Mouse (Mus musculus) c-Kit-positive CD71-negative TER-119-negative erythroid progenitor cells, embryonic 14.5 days (primary cell): ENCODE results near the gene Gipc2.

Experiments used
- DNase-seq: peaks from one replicate; pipeline ENCODE4 v3.0.0-alpha.2; 2013; ENCODE audit warnings: low read depth

Gipc2 gene

GRCm38 (mm10) chr3:152190679-152191477 is 24.8 kb upstream of the Gipc2 start:
- DNase-seq, result no peak

- no peak for DNase-seq
These were observed 23.3 kb upstream of the Gipc2 start for GRCm38 (mm10) chr3:152189306-152189705.

DNA sequence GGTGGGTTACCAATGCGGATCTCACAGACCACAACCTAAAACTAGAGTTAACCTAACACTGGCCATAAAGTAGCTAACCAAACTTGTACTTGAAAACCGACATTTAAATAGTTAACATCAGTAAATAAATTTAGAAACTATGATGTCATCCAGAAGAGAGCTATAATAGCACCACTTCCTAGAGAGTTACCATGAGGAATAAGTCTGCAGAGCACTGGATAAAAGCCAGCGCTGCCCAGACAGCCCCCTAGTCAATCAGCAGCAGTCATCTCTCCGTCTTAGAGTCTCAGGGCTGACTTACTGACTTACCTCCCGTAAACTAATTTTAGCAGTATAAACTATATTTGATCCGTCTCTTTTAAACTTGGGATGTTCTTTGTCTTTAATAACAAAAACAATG is 20.1 kb upstream of the Gipc2 start:
- DNase-seq, result no peak

- no peak for DNase-seq
These were observed 17.5 kb upstream of the Gipc2 start for GRCm38 (mm10) chr3:152183522-152183921.

- no peak for DNase-seq
These were observed 14.6 kb upstream of the Gipc2 start for GRCm38 (mm10) chr3:152180624-152181023.

DNA sequence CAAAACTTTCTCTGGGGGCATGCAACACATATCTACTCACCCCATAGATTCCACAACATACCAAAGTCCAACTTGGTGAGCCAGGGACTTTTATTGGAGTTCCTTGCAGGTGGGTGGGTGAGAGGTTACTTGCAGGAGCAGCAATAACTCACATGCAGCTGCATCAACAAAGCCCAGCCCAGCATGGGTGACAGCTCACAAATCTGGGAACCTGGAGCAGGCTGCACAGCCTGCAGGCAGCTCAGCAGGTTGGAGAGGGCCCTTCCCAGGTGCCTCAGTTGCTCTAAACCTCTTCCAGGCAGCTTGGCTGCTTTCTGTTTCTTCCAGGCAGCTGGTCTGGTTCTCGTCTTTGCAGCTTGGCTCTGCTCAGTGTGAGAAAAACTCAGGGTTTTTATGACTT is 13.3 kb upstream of the Gipc2 start:
- no peak for DNase-seq

GRCm38 (mm10) chr3:152178816-152179215 is 12.8 kb upstream of the Gipc2 start:
- DNase-seq, result no peak

- no peak for DNase-seq
These were observed 6.4 kb upstream of the Gipc2 start for GRCm38 (mm10) chr3:152172322-152172935.

DNA sequence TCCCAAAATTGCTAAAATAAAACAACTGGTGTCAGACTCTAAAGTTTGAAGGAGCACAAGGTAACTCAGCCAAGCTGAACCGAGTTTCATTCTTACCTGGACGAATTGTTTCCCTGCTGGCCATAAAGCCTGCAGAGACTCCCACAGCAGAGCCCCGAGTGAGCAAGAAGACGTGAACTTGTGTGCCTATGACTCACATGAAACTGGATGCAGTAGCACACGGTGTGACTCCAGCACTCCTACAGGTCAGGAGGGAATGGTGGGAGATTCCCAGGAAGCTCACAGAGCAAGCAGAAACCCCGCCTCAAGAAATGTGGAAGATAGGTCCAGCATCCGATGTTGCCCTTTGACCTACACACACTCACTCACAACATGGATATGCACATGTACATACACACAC is 5.8 kb upstream of the Gipc2 start:
- no peak for DNase-seq

DNA sequence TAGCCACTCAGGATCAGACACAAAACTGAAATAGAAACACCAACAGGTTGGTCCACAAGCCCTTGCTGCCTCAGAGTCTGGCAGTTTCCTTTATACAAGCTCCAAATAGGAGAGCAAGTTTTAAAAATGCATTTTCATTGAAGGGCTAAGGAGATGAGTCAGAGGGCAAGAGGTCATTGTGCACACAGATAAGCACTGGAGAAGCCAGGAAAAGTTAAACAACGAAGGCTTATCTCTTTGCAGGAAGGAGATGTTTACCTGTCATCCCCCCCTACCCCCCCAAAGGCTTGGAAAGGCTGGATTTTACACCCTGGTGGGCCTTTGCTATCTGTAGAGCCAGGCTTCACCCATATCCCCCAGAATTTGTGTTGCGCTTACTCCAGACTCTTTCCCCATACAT is 5.2 kb upstream of the Gipc2 start:
- DNase-seq, result no peak

DNA sequence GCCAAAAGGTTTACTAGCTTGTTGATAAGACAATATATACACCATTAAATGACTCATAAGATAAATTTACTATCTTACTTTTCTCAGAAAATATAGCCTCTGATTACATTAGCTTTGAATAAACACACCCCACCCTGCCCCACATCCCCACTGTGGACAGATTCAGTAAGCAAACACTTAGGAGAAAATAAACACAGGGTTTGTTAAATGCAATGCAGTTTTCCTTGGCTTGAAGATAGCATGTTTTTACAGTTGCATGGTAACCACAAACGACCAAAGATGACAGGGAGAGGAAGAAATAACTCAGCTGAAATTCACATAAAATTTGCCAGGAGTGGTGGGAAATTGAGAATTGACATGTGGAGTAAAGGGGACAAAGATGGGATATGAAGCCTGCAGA is 4.4 kb upstream of the Gipc2 start:
- no peak for DNase-seq

GRCm38 (mm10) chr3:152168007-152168406 is 2.0 kb upstream of the Gipc2 start:
- no peak for DNase-seq

DNA sequence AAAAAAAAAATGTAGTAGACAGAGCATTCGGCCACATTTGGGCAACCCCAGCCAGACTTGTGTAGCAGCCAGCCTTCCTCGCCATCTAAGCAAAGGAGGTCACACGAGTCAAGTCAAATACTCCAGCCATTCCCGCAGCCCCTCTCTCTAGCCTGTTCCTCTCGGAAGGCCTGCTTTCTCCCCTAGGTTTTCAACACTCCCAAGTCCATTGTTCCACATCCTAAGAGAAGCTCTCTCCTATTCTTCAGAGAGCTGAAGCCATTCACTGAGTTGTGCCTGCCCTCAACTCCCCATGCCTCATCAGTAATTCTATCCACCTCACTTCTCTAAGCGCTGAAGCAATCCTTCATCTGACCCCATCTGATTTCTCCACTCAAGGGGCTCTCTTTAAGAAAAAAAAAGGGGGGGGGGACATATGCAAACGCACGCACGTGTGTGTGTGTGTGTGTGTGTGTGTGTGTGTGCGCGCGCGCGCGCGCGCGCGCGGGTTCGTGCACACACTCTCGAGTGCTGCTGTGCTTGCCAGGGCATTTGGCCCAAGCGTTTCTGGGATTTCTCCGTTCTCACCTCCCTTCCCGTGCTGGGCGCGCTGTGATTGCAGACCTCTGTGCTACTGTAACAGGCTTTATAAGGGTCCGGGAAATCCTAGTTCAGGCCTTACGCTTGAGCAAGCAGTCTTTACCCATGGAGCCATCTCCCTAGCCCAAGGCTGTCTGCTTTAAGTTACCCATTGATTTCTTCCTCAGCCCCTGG is 845 bp upstream of the Gipc2 start:
- no peak for DNase-seq

DNA sequence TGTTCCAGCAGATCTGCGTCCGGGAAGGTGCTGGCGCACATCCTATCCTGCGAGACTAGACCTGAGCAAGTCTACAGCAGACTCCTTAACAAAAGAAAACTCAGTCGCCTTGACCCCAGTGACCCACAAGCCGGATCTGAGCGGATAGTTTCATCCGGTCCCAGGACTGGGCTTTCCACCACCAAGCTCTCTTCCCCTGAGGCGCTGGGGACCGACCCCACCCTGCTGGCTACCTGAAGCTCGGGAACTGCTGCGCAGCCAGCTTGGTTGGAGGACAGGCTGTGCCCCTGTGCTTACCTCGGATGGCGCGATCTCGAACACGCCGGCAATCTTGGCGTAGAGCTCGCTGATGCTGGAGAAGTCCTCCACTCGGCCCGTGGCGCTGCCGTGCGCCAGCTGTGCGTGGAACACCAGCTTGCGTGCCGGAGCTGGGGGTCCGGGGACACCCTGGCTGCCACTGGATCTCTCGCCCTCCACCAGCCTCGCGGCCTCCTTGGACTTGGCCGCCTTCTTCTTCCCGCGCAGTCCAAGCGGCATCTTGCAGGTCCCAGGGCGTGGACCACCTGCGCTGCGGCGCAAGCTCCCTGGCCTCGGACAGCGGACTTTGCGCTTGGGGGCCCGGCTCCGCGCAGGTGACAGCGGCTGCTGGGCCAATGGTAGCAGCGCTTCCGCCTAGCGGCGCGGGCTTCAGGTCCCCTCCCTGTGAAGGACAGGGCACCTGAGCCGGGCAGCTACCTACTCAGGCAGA is 505 bp downstream of the Gipc2 start:
- DNase-seq, result no peak

GRCm38 (mm10) chr3:152165014-152165350 is 1.0 kb downstream of the Gipc2 start:
- no peak for DNase-seq

DNA sequence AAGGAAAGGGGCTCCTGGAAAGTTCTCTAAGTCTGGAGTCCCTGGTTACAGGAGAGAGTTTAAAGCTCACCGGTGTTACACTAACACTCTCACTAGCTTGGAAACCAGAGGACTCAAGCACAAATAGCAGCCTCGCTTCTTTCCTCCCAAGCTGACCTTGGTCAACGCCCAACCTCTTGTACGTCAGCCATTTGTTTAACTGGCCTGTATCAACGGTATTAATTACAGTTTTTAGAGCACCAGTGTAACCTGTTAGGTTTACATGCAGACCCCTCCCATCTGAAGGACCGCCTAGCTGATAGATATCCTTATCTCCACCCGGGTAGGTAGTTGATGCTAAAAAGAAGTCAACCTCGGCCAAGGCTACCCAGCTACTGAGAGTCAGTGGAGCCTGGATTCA is 2.7 kb downstream of the Gipc2 start:
- DNase-seq, result no peak

- DNase-seq, result no peak
These were observed 5.4 kb downstream of the Gipc2 start for GRCm38 (mm10) chr3:152160607-152161006.

DNA sequence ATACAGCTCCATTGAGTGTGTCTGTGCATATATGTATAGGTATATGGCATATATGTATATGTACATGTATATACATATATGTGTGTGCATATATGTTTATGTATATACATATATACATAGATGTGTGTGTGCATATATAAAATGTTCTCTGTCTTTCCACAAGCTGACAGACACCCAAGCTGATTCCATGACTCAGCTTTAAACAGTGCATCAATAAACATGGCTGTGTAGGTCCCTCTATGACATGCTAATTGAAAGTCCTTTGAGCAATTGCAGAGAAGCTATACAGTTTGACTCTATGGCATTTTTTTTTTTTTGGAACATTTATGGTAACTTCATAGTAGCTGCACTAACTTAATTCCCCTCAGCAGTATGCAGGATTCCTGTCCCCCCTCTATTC is 6.7 kb downstream of the Gipc2 start:
- DNase-seq, result no peak

DNA sequence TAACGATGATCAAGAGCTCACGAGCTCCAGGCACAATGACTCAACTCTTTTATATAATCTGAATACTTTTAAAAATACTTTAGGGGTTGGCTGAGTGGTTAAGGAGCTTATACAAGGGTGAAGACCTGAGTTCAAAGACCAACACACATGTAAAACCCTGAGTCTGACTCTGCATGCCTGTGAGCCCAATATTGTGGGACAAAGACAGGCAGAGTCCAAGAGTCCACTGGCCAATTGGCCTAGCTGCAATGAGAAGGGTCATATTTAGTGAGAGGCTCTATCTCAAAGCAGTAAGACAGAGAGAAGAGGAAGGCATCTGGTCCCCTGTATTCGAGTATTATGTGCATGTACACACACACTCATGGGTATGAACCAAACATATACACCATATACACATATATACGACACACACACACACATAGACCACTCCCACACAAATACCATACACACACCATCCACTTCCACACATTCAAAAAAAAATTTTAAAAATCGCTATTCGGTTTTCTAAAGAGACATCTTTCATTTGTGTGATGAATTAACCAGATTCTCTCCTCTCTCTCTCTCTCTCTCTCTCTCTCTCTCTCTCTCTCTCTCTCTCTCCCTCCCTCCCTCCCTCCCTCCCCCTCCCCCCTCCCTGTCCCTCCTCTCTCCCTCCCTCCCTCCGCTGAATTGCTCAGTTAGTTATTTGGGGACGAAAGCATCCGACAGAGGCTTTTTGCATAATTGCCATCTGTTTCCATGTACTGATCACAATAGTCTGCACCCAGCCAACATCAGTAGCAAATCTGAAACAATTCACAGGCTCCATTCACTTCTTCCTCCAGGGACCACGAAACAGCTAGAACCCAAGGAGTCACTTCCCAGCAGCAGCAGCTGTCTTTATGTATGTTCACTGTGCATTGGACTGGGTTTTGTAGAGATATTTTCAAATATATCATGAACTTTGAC is 7.4 kb downstream of the Gipc2 start:
- DNase-seq, result no peak

GRCm38 (mm10) chr3:152156816-152157496 is 9.1 kb downstream of the Gipc2 start:
- no peak for DNase-seq
